Mouse (Mus musculus) hindbrain, embryonic 14.5 days (tissue): ENCODE results near the gene Usp24. TPM values are rescaled to one million over a fixed set of nuclear protein-coding genes. Genes with fewer than 3 reads are reported as not detected.
"Not testable (repeated sequence)": the region's sequence is repeated elsewhere in the genome, so short reads cannot be mapped to it uniquely, and the experiment has no call there.

Experiments used
- ATAC-seq: fragments of 200-750 bp; cut with Nextera tagmentation; 2 replicates; pipeline ENCODE4 v1.8.0; 2017; ENCODE audit warnings: moderate number of reproducible peaks, mild to moderate bottlenecking, moderate TSS enrichment, moderate library complexity; ENCODE audit not compliant: low FRiP score
- DNase-seq: peaks from one replicate; pipeline ENCODE4 v3.0.0-alpha.2; 2015; ENCODE audit warnings: low spot score
- H3K27ac ChIP-seq: fragments of 300-500 bp; sonication (generic); 2 replicates; pipeline ENCODE4 v1.5.1; 2014; ENCODE audit warnings: mild to moderate bottlenecking, moderate library complexity
- H3K27me3 ChIP-seq: fragments of 300-500 bp; sonication (generic); 2 replicates; pipeline ENCODE4 v1.6.1; 2014; ENCODE audit warnings: mild to moderate bottlenecking, low read length, mixed read lengths; ENCODE audit not compliant: control insufficient read depth, insufficient read depth
- H3K36me3 ChIP-seq: fragments of 300-500 bp; sonication (generic); replicated peaks from 2 replicates; pipeline ENCODE4 v1.6.1; 2014; ENCODE audit not compliant: control insufficient read depth, insufficient read depth
- H3K4me1 ChIP-seq: fragments of 300-500 bp; sonication (generic); replicated peaks from 2 replicates; pipeline ENCODE4 v1.6.1; 2014; ENCODE audit warnings: antibody characterized with exemption, low read length, mixed read lengths; ENCODE audit not compliant: control insufficient read depth, insufficient read depth
- H3K4me2 ChIP-seq: fragments of 300-500 bp; sonication (generic); replicated peaks from 2 replicates; pipeline ENCODE4 v1.6.1; 2014; ENCODE audit warnings: mild to moderate bottlenecking, moderate library complexity
- H3K4me3 ChIP-seq: fragments of 300-500 bp; sonication (generic); replicated peaks from 2 replicates; pipeline ENCODE4 v1.5.1; 2014; ENCODE audit warnings: mild to moderate bottlenecking, low read length
- H3K9ac ChIP-seq: fragments of 300-500 bp; sonication (generic); 2 replicates; pipeline ENCODE4 v1.6.1; 2014
- H3K9me3 ChIP-seq: fragments of 300-500 bp; sonication (generic); 2 replicates; pipeline ENCODE4 v1.6.1; 2016; ENCODE audit warnings: low read length; ENCODE audit not compliant: control insufficient read depth
- WGBS: fragments of 180-500 bp; shearing (Covaris S2); extraction: QIAGEN DNeasy Blood & Tissue Kit; methylation state at CpG from one replicate; pipeline ENCODE4 v1.1.7; 2014; 5-methylcytosine and 5-hydroxymethylcytosine counted together
- polyA plus RNA-seq: library from polyadenylated mRNA; unstranded; fragments of >200 nt; fragmentation: Nextera tagmentation; extraction: Ambion mirVana; gene quantifications from 2 replicates; pipeline ENCODE4 v1.2.1, GENCODE M21; 2014

Gene Usp24
- polyA plus RNA-seq, 1 experiment from 2014 or later, result 13.0 TPM

DNA sequence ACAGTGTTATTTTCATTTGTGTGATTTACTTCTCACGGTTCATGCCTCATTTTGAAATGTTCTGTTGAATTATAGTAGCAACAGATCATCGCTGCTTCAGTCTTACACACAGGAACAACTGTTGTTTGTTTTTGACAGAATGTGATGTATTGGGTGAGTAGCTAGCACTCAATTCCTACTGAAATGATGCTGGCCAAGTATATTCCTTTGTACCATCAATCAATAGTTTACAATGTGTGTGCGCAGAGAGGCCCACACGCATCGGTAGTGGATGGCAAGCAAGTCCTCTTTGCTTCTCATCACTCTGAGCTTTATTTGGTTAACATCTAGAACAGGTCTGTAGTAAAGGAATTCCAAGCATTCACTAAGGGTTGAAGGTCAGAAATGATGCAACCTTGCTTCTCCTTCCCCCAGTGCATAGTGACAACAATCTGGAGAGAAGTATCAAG lies 14.4 kb downstream of the Usp24 start:
- ATAC-seq, result no peak
- H3K27ac ChIP-seq, result no peak overlapping the region
- DNase-seq, result no peak
- H3K27me3 ChIP-seq, result no peaks in the 10 kb centered on the region
- H3K36me3 ChIP-seq, result no peaks in the 10 kb centered on the region
- H3K4me2 ChIP-seq, result no peak overlapping the region
- no peak overlapping the region for H3K4me3 ChIP-seq
- H3K9ac ChIP-seq, result no peak overlapping the region
- 82% methylated on average over 5 of the region's 5 CpGs for WGBS
- no peaks in the 10 kb centered on the region for H3K4me1 ChIP-seq
- no peaks in the 10 kb centered on the region for H3K9me3 ChIP-seq

DNA sequence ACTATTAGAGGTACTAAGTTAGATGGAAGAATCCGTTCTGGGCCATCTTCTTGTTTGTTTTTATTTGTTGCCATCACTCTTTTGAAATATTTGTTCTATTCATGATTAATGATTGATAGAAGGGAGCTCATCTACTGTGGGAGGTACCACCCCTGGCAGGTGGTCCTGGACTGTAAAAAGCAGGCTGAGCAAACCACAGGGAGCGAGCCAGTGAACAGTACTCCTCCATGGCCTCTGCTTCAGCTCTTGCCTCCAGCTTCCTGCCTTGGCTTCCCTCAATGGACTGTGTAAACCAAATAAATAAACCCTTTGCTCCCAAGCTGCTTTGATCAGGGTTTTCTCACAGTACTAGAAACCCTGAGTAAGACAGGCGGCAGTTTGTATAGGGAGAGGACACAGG lies 17.1 kb downstream of the Usp24 start:
- H3K4me1 ChIP-seq, result no peaks in the 10 kb centered on the region
- no peak overlapping the region for H3K27ac ChIP-seq
- no peaks in the 10 kb centered on the region for H3K27me3 ChIP-seq
- H3K4me3 ChIP-seq, result no peak overlapping the region
- 78% methylated on average over 3 of the region's 3 CpGs for WGBS
- H3K9me3 ChIP-seq, result no peaks in the 10 kb centered on the region
- H3K9ac ChIP-seq, result no peak overlapping the region
- DNase-seq, result no peak
- no peaks in the 10 kb centered on the region for H3K36me3 ChIP-seq
- no peak for ATAC-seq
- H3K4me2 ChIP-seq, result no peak overlapping the region

DNA sequence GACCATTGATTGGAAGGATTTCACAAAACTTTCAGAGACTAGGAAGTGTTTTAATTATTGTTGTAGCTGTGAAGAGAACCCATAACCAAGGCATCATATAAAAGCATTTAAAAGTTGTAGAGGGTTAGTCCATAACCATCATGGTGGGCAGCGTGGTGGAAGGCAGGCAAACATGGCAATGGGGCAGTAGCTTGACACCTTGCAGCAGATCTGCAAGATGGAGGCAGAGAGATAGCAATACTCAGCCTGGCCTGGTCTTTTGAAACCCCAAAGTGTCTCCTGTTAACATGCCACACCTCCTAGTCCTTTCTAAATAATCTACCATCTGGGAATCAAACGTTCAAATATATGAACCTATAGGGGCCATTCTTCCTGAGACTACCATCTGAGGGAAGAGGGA lies 17.6 kb downstream of the Usp24 start:
- no peak for DNase-seq
- Histone ChIP-seq H3K27me3 (no peaks in the 10 kb centered on the region), H3K36me3 (no peaks in the 10 kb centered on the region), H3K4me3 (no peak overlapping the region), H3K9me3 (no peaks in the 10 kb centered on the region), H3K27ac (no peak overlapping the region), H3K4me1 (no peaks in the 10 kb centered on the region), H3K9ac (no peak overlapping the region), H3K4me2 (no peak overlapping the region)
- WGBS, result 88% methylated on average over 2 of the region's 2 CpGs
- no peak for ATAC-seq

DNA sequence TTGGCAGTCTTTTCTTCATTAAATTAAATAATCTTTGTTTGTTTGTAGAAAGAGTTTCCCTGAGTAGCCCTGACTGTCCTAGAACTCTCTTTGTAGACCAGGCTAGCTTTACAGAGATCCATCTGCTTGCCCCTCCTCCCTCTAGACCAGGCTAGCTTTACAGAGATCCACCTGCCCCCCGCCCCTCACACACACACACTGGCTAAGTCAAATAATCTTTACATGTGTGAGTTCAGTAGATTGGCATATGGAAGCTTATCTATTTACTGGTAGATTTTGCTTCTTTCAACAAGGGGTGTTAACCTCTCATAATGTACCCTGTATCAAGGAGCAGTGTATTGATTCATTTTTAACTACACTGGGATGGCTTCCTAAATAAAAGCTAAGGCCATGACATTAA lies 19.8 kb downstream of the Usp24 start:
- DNase-seq (no peak), ATAC-seq (no peak)
- Histone ChIP-seq H3K9ac (no peak overlapping the region), H3K4me1 (no peaks in the 10 kb centered on the region), H3K27me3 (no peaks in the 10 kb centered on the region), H3K27ac (no peak overlapping the region), H3K36me3 (no peaks in the 10 kb centered on the region), H3K4me3 (no peak overlapping the region), H3K9me3 (no peaks in the 10 kb centered on the region), H3K4me2 (no peak overlapping the region)
- WGBS, result 100% methylated on average over 1 of the region's 1 CpGs

DNA sequence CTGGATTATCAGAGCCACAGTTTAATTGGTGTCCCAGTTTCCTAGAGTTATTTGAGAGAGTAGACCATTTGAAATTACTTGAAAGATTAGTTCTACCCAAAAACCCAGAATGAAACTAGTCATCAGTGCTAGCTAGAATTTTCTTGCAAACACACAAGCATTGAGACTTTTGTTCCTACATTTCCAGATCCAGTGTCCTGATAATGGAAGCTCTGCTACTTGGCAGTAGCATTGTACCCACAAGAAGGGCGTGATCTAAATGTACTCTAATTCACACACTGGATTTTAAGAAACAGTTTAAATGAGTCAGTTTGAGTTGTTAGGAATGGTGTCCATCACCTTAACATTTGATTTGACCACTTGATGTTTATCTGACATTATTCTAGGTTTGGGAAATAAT lies 31.7 kb downstream of the Usp24 start:
- H3K36me3 ChIP-seq, result peaks cover 62% of the 10 kb centered on the region

DNA sequence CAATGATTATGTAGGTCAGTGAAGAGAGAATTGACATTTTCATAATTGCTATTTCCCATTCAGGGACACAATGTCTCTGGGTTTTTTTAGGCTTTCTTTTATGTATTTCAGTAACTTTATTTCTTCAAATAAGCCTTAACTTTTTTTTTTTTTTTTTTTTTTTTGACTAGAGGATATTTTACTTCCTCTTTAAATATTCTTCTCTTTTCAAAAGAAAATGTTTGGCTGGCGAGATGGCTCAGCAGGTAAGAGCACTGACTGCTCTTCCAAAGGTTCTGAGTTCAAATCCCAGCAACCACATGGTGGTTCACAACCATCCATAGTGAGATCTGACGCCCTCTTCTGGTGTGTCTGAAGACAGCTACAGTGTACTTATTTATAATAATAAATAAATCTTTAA lies 39.0 kb downstream of the Usp24 start:
- not testable (repeated sequence) for H3K4me2 ChIP-seq, ATAC-seq, H3K4me1 ChIP-seq, H3K4me3 ChIP-seq, DNase-seq, H3K27ac ChIP-seq, H3K27me3 ChIP-seq, H3K9me3 ChIP-seq, H3K9ac ChIP-seq
- peaks cover 54% of the 10 kb centered on the region for H3K36me3 ChIP-seq
- WGBS, result 95% methylated on average over 2 of the region's 2 CpGs

More for the DNA sequence above, 31.7 kb downstream of the Usp24 start:
- no peak for ATAC-seq
- DNase-seq, result no peak
- no peaks in the 10 kb centered on the region for H3K9me3 ChIP-seq
- H3K27me3 ChIP-seq, result no peaks in the 10 kb centered on the region
- no peak overlapping the region for H3K27ac ChIP-seq
- H3K4me2 ChIP-seq, result no peak overlapping the region
- 98% methylated on average over 1 of the region's 1 CpGs for WGBS
- H3K4me3 ChIP-seq, result no peak overlapping the region
- H3K4me1 ChIP-seq, result no peaks in the 10 kb centered on the region
- H3K9ac ChIP-seq, result no peak overlapping the region

DNA sequence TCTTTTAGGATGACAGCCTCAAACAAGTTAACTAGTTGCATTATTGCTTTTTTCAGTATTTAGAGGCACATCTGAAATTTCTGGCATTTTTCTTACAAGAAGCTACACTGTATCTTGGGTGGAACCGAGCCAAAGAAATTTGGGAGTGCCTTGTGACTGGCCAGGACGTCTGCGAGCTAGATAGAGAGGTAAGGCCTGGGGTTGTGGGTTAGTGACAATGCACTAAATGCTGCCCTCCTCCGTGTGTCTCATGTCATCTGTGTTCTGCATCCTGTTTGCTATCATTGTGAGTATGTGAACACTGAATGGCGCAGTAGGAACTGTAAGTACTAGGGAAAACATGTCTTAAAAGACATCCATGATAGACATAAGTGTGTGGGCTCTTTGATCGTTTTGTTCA lies 54.0 kb downstream of the Usp24 start:
- ATAC-seq, result no peak
- Histone ChIP-seq H3K4me2 (no peak overlapping the region), H3K4me3 (no peak overlapping the region), H3K27ac (no peak overlapping the region), H3K9ac (no peak overlapping the region), H3K9me3 (no peaks in the 10 kb centered on the region), H3K27me3 (no peaks in the 10 kb centered on the region), H3K36me3 (peaks cover 77% of the 10 kb centered on the region), H3K4me1 (no peaks in the 10 kb centered on the region)
- 88% methylated on average over 6 of the region's 6 CpGs for WGBS
- no peak for DNase-seq

DNA sequence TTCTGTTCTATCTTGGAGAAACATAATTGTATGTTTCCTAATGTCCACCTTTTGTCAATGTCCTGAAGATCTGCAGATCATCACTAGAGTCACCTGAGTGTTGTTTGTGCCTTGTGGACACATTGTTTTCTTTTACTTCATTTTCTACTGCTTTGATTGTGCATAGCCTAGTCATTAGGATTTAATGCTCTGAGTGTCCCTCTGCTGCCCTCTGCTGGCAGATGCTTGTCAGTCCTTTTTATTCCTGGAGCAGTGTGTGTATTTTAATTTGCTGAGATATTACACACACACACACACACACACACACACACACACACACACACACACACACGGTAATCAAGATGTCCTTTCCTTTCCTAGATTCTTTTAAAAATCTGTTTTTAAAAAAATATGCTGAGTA lies 59.8 kb downstream of the Usp24 start:
- ATAC-seq (no peak), DNase-seq (peak; percentile 92)
- Histone ChIP-seq H3K27ac (no peak overlapping the region), H3K9me3 (no peaks in the 10 kb centered on the region), H3K4me1 (no peaks in the 10 kb centered on the region), H3K9ac (no peak overlapping the region), H3K4me3 (no peak overlapping the region), H3K27me3 (no peaks in the 10 kb centered on the region), H3K36me3 (peaks cover 82% of the 10 kb centered on the region), H3K4me2 (no peak overlapping the region)
- WGBS, result 68% methylated on average over 1 of the region's 1 CpGs

DNA sequence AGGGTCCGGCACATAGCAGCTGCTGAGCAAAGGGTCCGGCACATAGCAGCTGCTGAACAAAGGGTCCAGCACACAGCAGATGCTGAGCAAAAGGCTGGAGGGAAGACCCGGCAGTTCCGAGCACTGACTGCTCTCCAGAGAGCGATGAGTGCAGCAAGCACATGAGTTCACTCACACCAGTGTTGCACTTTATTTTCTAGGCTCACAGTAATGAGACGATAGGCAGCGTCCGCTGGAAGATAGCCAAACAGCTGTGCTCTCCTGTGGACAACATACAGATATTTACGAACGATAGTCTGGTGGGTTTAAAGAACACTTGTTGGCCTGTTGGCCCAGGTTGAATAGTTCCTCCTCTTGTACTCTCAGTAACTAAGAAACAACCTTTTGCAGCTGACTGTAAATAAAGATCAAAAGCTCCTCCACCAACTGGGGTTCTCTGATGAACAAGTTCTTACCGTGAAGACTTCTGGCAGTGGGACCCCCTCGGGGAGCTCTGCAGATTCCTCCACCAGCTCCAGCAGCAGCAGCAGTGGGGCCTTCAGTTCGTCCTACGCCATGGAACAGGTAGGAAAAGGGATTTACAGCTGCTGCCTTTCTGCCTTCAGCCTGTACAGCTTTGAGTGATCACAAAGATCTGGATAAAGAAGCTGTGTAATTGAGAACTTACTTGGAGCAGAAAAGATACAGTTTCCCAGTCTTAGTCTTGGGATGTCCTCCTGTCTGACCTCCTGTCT lies 63.0 kb downstream of the Usp24 start:
- DNase-seq (no peak), ATAC-seq (no peak)
- no peaks in the 10 kb centered on the region for H3K9me3 ChIP-seq
- H3K4me3 ChIP-seq, result no peak overlapping the region
- WGBS, result 72% methylated on average over 14 of the region's 14 CpGs
- no peaks in the 10 kb centered on the region for H3K27me3 ChIP-seq
- H3K36me3 ChIP-seq, result peaks cover 84% of the 10 kb centered on the region
- no peaks in the 10 kb centered on the region for H3K4me1 ChIP-seq
- H3K9ac ChIP-seq, result no peak overlapping the region
- no peak overlapping the region for H3K4me2 ChIP-seq
- no peak overlapping the region for H3K27ac ChIP-seq

DNA sequence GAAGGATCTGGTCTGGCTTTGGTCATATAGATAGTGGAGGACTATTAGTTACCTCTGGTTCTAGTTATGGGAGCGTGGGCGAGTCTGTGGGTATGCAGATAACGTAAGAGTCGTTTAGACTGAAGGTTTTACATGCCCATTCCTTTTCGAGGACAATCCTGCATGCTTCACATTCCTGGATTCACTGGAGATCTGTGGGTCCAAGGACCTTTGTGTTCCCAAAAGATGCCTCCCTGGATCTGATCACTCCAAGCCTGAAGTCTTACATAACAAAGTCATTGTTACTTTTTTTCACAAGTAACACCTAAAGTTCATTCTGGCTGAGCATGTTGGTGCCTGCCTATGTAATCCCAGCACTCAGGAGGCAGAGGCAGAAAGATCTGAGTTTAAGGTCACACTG lies 65.1 kb downstream of the Usp24 start:
- H3K36me3 ChIP-seq, result peaks cover 86% of the 10 kb centered on the region
- 91% methylated on average over 5 of the region's 5 CpGs for WGBS

More for the DNA sequence above, 65.1 kb downstream of the Usp24 start:
- no peaks in the 10 kb centered on the region for H3K9me3 ChIP-seq
- no peaks in the 10 kb centered on the region for H3K4me1 ChIP-seq
- no peak overlapping the region for H3K27ac ChIP-seq
- no peak for DNase-seq
- no peak overlapping the region for H3K4me2 ChIP-seq
- no peak for ATAC-seq
- H3K4me3 ChIP-seq, result no peak overlapping the region
- no peak overlapping the region for H3K9ac ChIP-seq
- H3K27me3 ChIP-seq, result no peaks in the 10 kb centered on the region
